Mouse (Mus musculus): ENCODE results near the gene Gm49393.
"Not testable (repeated sequence)": the region's sequence is repeated elsewhere in the genome, so short reads cannot be mapped to it uniquely, and the experiment has no call there.

The Gm49393 gene

GRCm38 (mm10) chr13:60935490-60935889 lies at the start of gene Gm49393:
Gene Gm49393, minus strand, starts transcription at chr13:60935590.
- DNase-seq (ENCODE audit: low read depth, low spot score): not testable (repeated sequence)

GRCm38 (mm10) chr13:60972319-60972718 lies 36.9 kb upstream of the Gm49393 start:
- DNase-seq (ENCODE audit: low read depth, low spot score): not testable (repeated sequence)

- not testable (repeated sequence) for DNase-seq (ENCODE audit: low read depth, low spot score)
Measured at GRCm38 (mm10) chr13:60963985-60964384, 28.6 kb upstream of the Gm49393 start.

GRCm38 (mm10) chr13:60961706-60962105 lies 26.3 kb upstream of the Gm49393 start:
- DNase-seq (ENCODE audit: low read depth, low spot score): no peak

- DNase-seq (ENCODE audit: low read depth, low spot score): not testable (repeated sequence)
Measured at GRCm38 (mm10) chr13:60941884-60942283, 6.5 kb upstream of the Gm49393 start, which contains the start of gene Tpbpa. Gene Tpbpa, minus strand, starts transcription at chr13:60941984.

- no peak for DNase-seq (ENCODE audit: low read depth, low spot score)
Measured at GRCm38 (mm10) chr13:60936500-60936901, 1.1 kb upstream of the Gm49393 start, which contains the start of the genes Gm49391 and Ctla2a. Gene Gm49391, minus strand, starts transcription at chr13:60936571. Gene Ctla2a, minus strand, starts transcription at chr13:60936625.

- DNase-seq (ENCODE audit: low read depth, low spot score): not testable (repeated sequence)
Measured at GRCm38 (mm10) chr13:60904780-60905179, 30.6 kb downstream of the Gm49393 start, which contains the start of gene Tpbpb. Gene Tpbpb, minus strand, starts transcription at chr13:60904880.

GRCm38 (mm10) chr13:60897328-60897727 lies 38.1 kb downstream of the Gm49393 start, which contains the start of gene Ctla2b:
Gene Ctla2b, minus strand, starts transcription at chr13:60897447.
- DNase-seq (ENCODE audit: low read depth, low spot score): peak; percentile 22

- not testable (repeated sequence) for DNase-seq (ENCODE audit: low read depth, low spot score)
Measured at GRCm38 (mm10) chr13:60896794-60897193, 38.6 kb downstream of the Gm49393 start, which contains the start of gene Gm49392. Gene Gm49392, minus strand, starts transcription at chr13:60896894.

- no peak for DNase-seq (ENCODE audit: low read depth, low spot score)
Measured at GRCm38 (mm10) chr13:60895406-60896160, 39.8 kb downstream of the Gm49393 start.

- no peak for DNase-seq (ENCODE audit: low read depth, low spot score)
Measured at GRCm38 (mm10) chr13:60892301-60892700, 43.1 kb downstream of the Gm49393 start.

- no peak for DNase-seq (ENCODE audit: low read depth, low spot score)
Measured at GRCm38 (mm10) chr13:60864281-60864680, 71.1 kb downstream of the Gm49393 start, which contains the start of gene 4930486L24Rik. Gene 4930486L24Rik, minus strand, starts transcription at chr13:60864475.

- no peak for DNase-seq (ENCODE audit: low read depth, low spot score)
Measured at GRCm38 (mm10) chr13:60848241-60849120, 86.9 kb downstream of the Gm49393 start.

GRCm38 (mm10) chr13:60843153-60843552 lies 92.2 kb downstream of the Gm49393 start:
- DNase-seq (ENCODE audit: low read depth, low spot score): no peak

GRCm38 (mm10) chr13:60842703-60843102 lies 92.7 kb downstream of the Gm49393 start:
- DNase-seq (ENCODE audit: low read depth, low spot score): peak; percentile 1

- no peak for DNase-seq (ENCODE audit: low read depth, low spot score)
Measured at GRCm38 (mm10) chr13:60839353-60839902, 96.0 kb downstream of the Gm49393 start.

GRCm38 (mm10) chr13:60826052-60826451 lies 109.3 kb downstream of the Gm49393 start:
- DNase-seq (ENCODE audit: low read depth, low spot score): peak; percentile 2

GRCm38 (mm10) chr13:60820486-60821175 lies 114.8 kb downstream of the Gm49393 start:
- DNase-seq (ENCODE audit: low read depth, low spot score): no peak

GRCm38 (mm10) chr13:60819469-60819868 lies 115.9 kb downstream of the Gm49393 start:
- DNase-seq (ENCODE audit: low read depth, low spot score): peak; percentile 43

- no peak for DNase-seq (ENCODE audit: low read depth, low spot score)
Measured at GRCm38 (mm10) chr13:60813722-60814121, 121.7 kb downstream of the Gm49393 start.

- DNase-seq (ENCODE audit: low read depth, low spot score): no peak
Measured at GRCm38 (mm10) chr13:60812768-60813167, 122.6 kb downstream of the Gm49393 start.

Measured in brain, adult 2 months (tissue).